Mouse (Mus musculus): ENCODE data around the gene Arhgef7.

Gene Arhgef7

DNA sequence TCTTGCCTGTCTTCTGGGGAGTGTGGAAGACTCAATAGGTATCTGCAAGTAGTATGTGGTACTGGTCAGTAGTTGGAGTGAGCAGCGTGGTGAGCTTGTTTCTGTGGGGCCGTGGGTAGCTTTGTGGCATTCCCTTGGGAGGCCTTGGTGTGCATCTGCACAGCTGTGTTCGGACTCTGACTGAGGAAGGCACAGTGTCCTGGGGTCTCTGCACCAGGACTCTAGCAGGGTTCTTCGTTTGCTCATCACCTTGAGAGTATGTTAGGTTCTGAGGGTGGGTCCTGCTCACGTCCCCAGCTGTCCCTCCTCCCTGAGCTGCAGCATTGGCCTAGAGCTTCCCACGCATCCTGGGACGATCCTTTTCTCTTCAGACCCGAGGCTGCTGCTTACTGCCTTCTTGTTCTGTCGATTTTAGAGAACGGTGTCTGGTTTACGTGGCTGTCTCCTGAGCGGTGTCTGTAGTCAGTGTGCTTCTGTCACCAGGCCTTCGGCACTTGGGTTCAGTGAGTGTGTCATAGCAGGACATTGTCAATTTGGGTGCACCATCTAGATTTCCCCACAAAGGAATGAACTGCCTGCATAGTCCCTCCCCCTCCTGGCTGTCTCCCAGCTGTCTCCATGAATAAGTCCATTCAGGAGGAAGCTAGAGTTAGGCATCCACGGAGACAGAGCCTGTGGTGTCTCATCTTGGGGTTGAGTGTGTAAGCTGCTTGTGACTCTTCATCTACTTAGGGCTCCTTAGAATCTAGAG, 70.4 kb downstream of the Arhgef7 start:
- DNase-seq (ENCODE audit: low spot score in 2 of 2) = no peak

GRCm38 (mm10) chr8:11798480-11798867, 71.0 kb downstream of the Arhgef7 start:
- no peak for DNase-seq (ENCODE audit: low spot score in 2 of 2)

DNA sequence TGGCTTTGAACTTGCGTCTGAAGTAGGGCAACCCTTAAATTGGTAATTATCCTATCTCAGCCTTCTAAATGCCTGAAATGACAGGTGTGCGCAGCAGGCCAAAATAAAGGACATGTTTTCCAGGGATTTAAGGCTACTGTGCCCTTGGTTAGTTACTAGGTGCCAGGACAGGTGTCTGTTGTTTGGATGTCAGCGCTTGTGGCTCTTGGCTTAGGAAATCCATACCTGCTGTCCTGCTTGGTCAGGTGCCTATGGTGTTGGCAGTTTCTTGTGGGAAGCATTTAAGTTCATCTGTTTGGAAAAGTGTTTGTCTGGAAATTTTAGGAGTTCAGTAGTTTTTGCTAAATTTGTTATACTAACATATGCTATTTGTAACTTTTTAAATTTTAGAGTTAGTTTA, 71.6 kb downstream of the Arhgef7 start:
- no peak for DNase-seq (ENCODE audit: low spot score in 2 of 2)

- no peak for DNase-seq (ENCODE audit: low spot score in 2 of 2)
Observed at GRCm38 (mm10) chr8:11800481-11800880, 73.0 kb downstream of the Arhgef7 start.

- no peak for DNase-seq (ENCODE audit: low spot score in 2 of 2)
Observed at GRCm38 (mm10) chr8:11801571-11801970, 74.0 kb downstream of the Arhgef7 start.

- no peak for DNase-seq (ENCODE audit: low spot score in 2 of 2)
Observed at GRCm38 (mm10) chr8:11804914-11805313, 77.4 kb downstream of the Arhgef7 start.

GRCm38 (mm10) chr8:11806252-11806651, 78.7 kb downstream of the Arhgef7 start:
- DNase-seq (ENCODE audit: low spot score in 2 of 2) = no peak

DNA sequence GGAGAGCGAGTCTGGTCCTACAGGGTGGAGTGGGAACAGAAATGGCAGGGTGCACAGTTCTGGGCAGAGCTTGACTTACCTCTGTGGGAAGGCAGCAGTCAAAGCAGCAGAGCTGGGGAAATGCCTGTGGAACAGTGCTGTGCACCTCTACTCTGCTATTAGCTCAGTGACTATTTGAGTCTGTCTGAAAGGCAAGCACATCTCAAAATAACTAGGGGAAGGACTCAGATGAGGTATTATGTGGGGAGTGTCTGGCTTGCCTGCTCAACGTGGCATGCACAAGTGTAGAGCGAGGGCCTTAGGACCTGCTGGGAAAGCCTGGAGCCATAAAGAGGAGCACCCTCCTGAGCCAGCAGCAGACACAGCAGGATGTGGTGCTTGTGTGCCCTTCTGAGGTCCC, 79.8 kb downstream of the Arhgef7 start:
- no peak for DNase-seq (ENCODE audit: low spot score in 2 of 2)

DNA sequence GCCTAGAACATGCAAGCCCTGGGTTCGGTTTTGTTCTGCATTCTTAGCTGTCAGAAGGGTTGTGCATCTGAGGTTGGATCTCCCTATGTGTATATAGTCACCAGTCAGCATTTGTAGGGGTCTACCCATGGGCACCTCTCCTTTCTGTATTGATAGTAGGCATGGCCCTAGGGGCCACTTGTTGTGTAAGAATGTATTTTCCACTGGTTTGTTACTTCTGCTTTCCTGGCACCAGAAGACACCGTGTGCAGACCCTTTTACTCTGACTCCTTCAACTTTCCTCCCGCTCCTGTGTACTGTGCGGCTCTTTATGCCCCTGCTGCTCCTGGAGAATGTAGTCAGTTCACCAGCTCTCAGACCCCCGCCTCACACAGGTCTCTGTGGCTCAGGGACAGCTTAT, 80.5 kb downstream of the Arhgef7 start:
- DNase-seq (ENCODE audit: low spot score in 2 of 2) = no peak

DNA sequence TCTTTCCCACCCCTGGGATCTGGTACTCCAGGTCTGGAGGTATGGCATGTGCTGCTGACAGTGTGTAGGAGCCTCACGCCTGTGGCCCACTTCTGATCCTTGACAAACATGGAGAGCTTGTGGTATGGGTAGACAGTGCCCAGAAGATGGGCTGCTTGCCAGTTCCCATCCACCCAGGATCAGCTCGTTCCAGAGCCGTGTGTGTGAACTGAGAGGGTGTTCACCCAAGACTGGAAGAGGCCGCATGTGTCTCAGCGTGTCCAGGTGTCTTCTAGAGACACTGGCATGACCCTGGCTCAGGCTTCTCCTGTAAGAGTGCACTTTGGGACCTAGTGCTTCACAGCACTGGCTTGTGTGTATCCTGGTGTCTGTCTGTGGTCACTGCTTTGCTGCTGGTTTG, 82.9 kb downstream of the Arhgef7 start:
- no peak for DNase-seq (ENCODE audit: low spot score in 2 of 2)

DNA sequence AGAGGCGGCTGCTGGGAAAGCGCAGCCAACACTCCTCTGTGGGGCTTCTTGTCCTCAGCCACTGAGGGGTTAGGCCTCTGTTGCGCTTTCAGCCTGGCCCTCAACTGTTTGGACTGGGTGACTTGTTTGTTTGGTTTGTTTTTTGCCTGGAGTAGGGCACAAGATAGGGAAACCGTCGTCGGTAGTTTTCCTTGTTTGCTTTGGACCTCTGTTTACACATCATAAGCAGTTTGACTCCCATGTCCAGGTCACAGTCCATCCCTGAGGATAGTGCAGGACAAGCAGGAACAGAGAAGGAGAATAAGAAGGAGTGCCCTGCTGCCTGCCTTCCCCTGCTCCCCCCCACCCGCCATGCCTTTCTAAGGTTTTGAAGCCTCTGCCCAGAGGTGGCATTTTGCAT, 86.3 kb downstream of the Arhgef7 start:
- DNase-seq (ENCODE audit: low spot score in 2 of 2) = no peak

DNA sequence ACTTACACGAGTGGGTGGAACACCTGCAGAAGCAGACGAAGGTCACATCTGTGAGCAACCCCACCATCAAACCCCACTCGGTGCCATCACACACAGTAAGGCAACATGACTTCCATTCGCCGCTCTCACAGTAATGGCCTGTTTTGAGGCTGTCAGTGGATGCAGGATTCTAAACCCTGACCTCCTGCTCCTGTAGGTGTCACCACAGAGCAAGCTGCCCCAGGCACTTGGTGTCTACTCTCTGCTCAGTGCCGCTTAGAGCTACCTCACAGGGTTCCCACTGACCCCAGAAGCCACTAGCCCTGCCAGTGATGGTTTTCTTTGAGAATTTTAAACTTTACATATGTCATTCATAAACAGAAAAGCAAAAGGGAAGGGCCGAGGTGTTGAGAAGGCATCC, 87.7 kb downstream of the Arhgef7 start:
- DNase-seq (ENCODE audit: low spot score in 2 of 2) = no peak

GRCm38 (mm10) chr8:11820136-11820535, 92.6 kb downstream of the Arhgef7 start:
- no peak for DNase-seq (ENCODE audit: low spot score in 2 of 2)

DNA sequence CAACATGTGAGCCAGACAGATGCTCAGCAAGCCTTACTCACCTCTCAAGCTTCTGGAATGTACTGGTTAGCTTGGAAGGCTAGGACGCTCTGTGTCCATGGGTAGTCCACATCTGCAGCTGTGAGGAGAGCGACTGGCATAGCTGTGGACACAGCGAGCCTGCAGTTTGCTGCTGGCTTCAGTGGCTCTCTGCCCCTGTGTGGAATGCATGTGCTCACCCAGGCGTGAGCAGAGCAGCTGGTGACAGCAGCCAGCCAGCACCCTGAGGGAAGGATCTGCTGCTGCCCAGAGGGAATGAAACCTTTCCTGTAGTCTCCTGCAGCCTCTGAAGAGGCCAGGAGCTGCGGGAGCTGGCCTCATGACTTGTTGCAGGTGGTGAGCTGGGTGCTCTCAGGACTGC, 93.0 kb downstream of the Arhgef7 start:
- DNase-seq (ENCODE audit: low spot score in 2 of 2) = no peak

GRCm38 (mm10) chr8:11821451-11822206, 94.1 kb downstream of the Arhgef7 start:
- no peak for DNase-seq (ENCODE audit: low spot score in 2 of 2)

DNA sequence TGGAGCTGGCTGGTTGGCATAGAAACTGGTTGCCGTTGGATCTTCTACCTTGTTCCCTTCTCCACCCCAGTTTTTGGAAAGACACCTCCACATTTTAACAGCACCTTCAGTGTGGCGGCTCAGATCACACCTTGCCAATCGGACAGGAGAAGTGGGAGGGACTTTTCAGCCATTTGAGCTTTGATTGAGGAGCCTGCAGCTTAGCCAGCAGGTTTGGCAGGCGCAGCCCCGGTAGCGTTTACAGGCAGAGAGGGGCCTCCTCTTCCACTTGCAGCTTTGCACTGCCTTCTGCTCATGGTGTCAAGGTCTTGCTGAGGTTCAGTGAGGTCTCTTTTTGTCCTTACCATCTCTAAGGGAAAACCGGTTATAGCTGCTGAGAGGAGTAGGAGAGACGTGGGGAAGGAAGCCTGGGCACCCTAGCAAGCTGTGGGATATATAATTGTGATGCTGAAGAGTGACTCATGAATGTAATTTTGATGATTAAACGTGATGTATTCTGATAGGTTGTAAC, 95.1 kb downstream of the Arhgef7 start:
- no peak for DNase-seq (ENCODE audit: low spot score in 2 of 2)

DNA sequence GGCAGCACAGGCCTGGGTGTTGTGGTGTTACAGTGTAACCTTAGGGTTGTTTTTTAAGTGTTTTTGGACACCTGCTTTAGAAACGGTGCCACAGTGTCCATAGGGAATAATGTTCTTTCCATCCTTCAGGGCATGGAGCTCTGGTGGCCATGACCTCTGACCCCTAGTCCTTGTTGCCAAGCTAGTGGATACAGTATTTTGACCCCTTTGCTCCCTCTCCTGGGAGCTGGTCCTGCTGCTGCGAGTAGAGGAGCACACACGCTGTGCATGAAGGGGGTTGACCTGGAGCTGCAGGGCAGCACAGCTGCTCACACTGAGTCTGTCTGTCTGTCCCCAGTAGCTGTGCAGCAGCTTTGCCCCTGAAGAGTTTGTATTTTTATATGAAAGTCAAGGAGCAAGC, 98.2 kb downstream of the Arhgef7 start:
- DNase-seq (ENCODE audit: low spot score in 2 of 2) = no peak

- no peak for DNase-seq (ENCODE audit: low spot score in 2 of 2)
Observed at GRCm38 (mm10) chr8:11827312-11827711, 99.8 kb downstream of the Arhgef7 start.

GRCm38 (mm10) chr8:11830214-11831046, 102.9 kb downstream of the Arhgef7 start:
- DNase-seq (ENCODE audit: low spot score in 2 of 2) = no peak

- no peak for DNase-seq (ENCODE audit: low spot score in 2 of 2)
Observed at GRCm38 (mm10) chr8:11831174-11831573, 103.7 kb downstream of the Arhgef7 start.

DNA sequence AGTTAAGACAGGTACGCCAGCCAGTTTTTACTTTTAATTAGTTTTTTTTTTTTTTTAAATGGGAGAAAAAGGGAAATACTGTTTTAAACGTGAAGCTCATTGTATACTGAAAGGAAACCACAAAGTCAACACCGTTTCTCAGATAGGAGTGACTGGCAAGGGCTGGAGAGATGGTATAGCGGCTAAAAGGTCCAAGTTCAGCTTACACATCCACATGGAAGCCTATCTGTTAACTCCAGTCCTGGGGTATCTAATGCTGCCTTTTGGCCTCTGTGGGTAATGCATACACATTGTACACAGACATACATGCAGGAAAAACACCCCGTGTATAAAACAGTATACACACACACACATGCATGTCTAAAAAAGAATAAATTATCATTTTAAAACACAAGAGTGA, 104.4 kb downstream of the Arhgef7 start:
- no peak for DNase-seq (ENCODE audit: low spot score in 2 of 2)

GRCm38 (mm10) chr8:11833157-11833556, 105.6 kb downstream of the Arhgef7 start:
- no peak for DNase-seq (ENCODE audit: low spot score in 2 of 2)

Measured in spleen, postnatal 4 days (tissue).